Mouse (Mus musculus) heart, adult 2 months (tissue): ENCODE measurements around the gene Tldc2. TPM values are rescaled to one million over a fixed set of nuclear protein-coding genes. Genes with fewer than 3 reads are reported as not detected.
A peak's percentile ranks its signal among the peaks of the same experiment; 100 is the strongest.

ENCODE experiments used
- DNase-seq, 2 experiments: peaks; one replicate each; pipeline ENCODE4 v3.0.0; 2021
- H3K27ac ChIP-seq: fragments of 200-600 bp; 2 replicates; pipeline ENCODE4 v1.8.1; 2022
- H3K27me3 ChIP-seq: fragments of 200-500 bp; 2 replicates; pipeline ENCODE4 v1.6.1; 2012; ENCODE audit warnings: mild to moderate bottlenecking, low read length, inconsistent platforms, mixed read lengths; ENCODE audit not compliant: control insufficient read depth, insufficient read depth
- H3K36me3 ChIP-seq: fragments of 200-500 bp; 2 replicates; pipeline ENCODE4 v1.6.1; 2012; ENCODE audit warnings: low read length, inconsistent platforms; ENCODE audit not compliant: control insufficient read depth, insufficient read depth
- H3K4me1 ChIP-seq: fragments of 200-500 bp; 2 replicates; pipeline ENCODE4 v1.6.1; 2011; ENCODE audit warnings: low read length; ENCODE audit not compliant: control insufficient read depth, insufficient read depth
- H3K4me3 ChIP-seq: fragments of 200-600 bp; 2 replicates; pipeline ENCODE4 v1.8.1; 2022
- H3K79me2 ChIP-seq: fragments of 200-500 bp; replicated peaks from 2 replicates; pipeline ENCODE4 v1.6.1; 2012; ENCODE audit warnings: mild to moderate bottlenecking, inconsistent platforms, low read length, moderate library complexity, mixed read lengths; ENCODE audit not compliant: control insufficient read depth, insufficient read depth
- H3K9ac ChIP-seq: fragments of 200-500 bp; 2 replicates; pipeline ENCODE4 v1.6.1; 2012; ENCODE audit warnings: low read depth, mild to moderate bottlenecking, control low read depth, inconsistent platforms, low read length, mixed read lengths
- CTCF ChIP-seq: fragments of 200-600 bp; IDR thresholded peaks from 2 replicates; pipeline ENCODE4 v1.8.1; 2022; ENCODE audit warnings: antibody characterized with exemption, mild to moderate bottlenecking, moderate library complexity
- EP300 ChIP-seq: fragments of 200-500 bp; IDR thresholded peaks from 2 replicates; pipeline ENCODE4 v1.6.1; 2011; ENCODE audit warnings: low read depth, low read length, control low read depth; ENCODE audit not compliant: insufficient read depth
- POLR2A ChIP-seq: fragments of 200-500 bp; IDR thresholded peaks from 2 replicates; pipeline ENCODE4 v1.6.1; 2011; ENCODE audit warnings: mild to moderate bottlenecking, low read depth, low read length, control low read depth; ENCODE audit not compliant: insufficient read depth
- WGBS: fragments of 180-500 bp; shearing (Covaris S2); methylation state at CpG from one replicate; pipeline ENCODE4 v1.1.7; 2018; 5-methylcytosine and 5-hydroxymethylcytosine counted together
- intact Hi-C: fragments of 180-260 bp; cut with DNase I; formaldehyde crosslinking; loops from one replicate; pipeline ENCODE4 v1.15.1; 2025
- polyA plus RNA-seq: library from polyadenylated mRNA; depleted of rRNA; stranded (reverse); fragments of >200 nt; gene quantifications from 2 replicates; pipeline ENCODE4 v1.2.3, GENCODE M21; 2012
- total RNA-seq, 2 experiments: library from RNA; stranded (reverse); gene quantifications; 2 replicates each; pipeline ENCODE4 v1.2.3; 2021

Gene Tldc2
- total and polyA plus RNA-seq, 3 experiments, result not detected

DNA sequence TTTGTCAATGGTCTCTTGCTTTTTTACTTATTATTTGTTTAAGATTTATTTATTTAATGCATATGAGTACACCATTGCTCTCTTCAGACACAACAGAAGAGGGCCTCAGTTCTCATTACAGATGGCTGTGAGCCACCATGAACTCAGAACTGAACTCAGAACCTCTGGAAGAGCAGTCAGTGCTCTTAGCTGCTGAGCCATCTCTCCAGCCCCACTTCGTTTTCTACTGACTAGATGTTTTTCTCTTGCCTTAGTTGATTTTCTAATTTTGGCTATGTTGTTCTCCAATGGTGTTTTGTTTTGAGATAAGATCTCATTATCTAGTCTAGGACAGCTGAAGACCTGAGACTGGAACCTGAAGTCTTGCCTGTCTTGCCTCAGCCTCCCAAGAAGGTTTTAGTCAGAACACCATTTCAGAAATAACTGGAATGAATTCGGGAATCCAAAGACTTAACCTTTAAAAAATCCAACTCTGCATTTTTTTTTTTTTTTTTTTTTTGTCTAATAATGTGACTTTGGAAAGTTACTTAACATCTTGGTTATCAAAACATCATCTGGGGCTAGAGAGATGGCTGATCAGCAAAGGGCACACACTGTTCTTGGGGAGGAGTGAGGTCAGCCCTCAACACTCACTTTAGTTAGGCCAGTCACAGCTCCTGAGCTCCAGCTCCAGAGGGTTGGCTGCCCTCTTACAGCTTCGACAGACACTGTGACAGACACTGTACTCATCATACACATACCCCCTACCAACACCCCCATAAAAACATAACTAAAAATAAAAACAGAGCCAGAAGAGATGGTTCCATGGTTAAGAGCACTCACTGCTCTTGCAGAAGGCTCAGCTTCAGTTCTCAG lies 46.1 kb downstream of the Tldc2 start:
- Histone ChIP-seq H3K27me3 (no peaks in the 10 kb centered on the region), H3K27ac (no peak overlapping the region; the same call in 1 of the 2 replicates), H3K79me2 (no peaks in the 10 kb centered on the region), H3K4me3 (no peak overlapping the region), H3K4me1 (peaks cover 8% of the 10 kb centered on the region), H3K9ac (no peak overlapping the region), H3K36me3 (peaks cover 8% of the 10 kb centered on the region)
- WGBS, result 68% methylated on average over 3 of the region's 3 CpGs
- TF ChIP-seq CTCF (no peak), EP300 (no peak), POLR2A (no peak)
- intact Hi-C loops, result no loop called here
- peak in 1 of 2 experiments; percentile 13 for DNase-seq

DNA sequence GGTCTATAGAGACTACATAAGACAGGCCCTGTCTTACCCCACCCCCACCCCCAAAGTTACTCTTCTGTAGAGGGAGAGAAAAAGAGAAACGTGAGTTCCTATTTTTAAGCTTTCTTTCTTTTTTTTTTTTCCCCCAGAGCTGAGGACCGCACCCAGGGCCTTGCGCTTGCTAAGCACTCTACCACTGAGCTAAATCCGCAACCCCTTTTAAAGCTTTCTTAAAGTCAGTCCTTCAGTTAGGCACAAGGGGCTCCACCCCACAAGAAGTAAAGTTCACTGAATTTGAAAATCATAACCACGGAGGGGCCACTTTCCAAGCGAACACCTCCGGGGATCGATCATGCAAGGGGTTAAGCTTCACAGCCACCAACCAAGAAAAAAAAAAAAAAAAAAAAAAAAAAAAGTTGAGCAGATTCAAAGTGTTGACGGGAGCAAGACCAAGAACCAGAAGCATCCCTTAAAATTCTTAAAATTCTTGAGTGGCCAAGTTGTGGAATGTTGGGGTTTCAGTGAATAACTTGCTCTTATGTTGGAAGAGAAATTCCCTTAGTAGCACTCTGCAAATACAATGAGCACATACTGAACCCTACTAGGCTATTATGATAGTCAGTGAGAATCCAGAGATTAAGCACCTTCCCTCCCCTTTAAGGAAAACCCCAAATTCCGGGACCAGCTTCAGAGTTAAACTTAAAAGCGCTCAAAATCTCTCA lies 47.1 kb downstream of the Tldc2 start:
- DNase-seq, result no peak
- Histone ChIP-seq H3K27me3 (no peaks in the 10 kb centered on the region), H3K27ac (peak overlapping the region; percentile 93), H3K9ac (peak overlapping the region; percentile 78), H3K36me3 (peaks cover 5% of the 10 kb centered on the region), H3K79me2 (no peaks in the 10 kb centered on the region), H3K4me1 (peaks cover 8% of the 10 kb centered on the region), H3K4me3 (peak overlapping the region; percentile 59)
- TF ChIP-seq EP300 (no peak), POLR2A (no peak), CTCF (no peak)
- 26% methylated on average over 11 of the region's 11 CpGs for WGBS
- intact Hi-C loops, result no loop called here

DNA sequence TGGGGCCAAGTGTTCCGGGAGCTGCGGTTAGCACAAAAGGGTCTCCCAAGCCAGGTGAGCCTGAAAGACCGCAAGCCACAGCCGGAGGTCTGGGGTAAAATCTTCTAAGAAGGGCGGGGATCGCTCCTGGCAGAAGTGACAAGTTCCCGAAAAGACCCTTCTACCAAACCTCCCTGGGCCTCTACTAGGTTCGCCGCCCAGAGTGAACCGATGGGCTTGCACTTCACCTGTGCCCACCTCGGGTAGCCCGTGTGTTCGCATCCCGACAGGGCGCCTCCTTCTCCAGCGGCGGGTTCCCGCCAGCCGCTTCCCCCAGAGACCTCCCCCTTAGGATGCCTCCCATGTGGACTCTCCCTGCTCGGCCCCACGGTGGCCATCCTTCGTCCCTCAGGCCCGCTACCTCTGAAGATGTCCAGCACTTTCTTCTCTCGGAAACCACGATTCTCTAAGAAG lies 47.6 kb downstream of the Tldc2 start:
- no peaks in the 10 kb centered on the region for H3K79me2 ChIP-seq
- peak overlapping the region; percentile 93 for H3K27ac ChIP-seq
- H3K36me3 ChIP-seq, result peaks cover 2% of the 10 kb centered on the region; the same call in 1 of the 2 replicates
- TF ChIP-seq CTCF, result no peak
- TF ChIP-seq POLR2A, result no peak
- no peak for TF ChIP-seq EP300
- intact Hi-C loops, result no loop called here
- peak overlapping the region; percentile 59 for H3K4me3 ChIP-seq
- H3K4me1 ChIP-seq, result peaks cover 8% of the 10 kb centered on the region
- 1% methylated on average over 25 of the region's 25 CpGs for WGBS
- H3K9ac ChIP-seq, result peak overlapping the region; percentile 78
- DNase-seq, result no peak
- no peaks in the 10 kb centered on the region for H3K27me3 ChIP-seq

- Histone ChIP-seq H3K27ac (peak within 1 kb of the TSS; percentile 93), H3K79me2 (no peaks in the 10 kb centered on the region), H3K36me3 (peaks cover 2% of the 10 kb centered on the region; the same call in 1 of the 2 replicates), H3K4me1 (peaks cover 7% of the 10 kb centered on the region), H3K9ac (peak within 1 kb of the TSS; percentile 78), H3K4me3 (peak within 1 kb of the TSS; percentile 59), H3K27me3 (no peaks in the 10 kb centered on the region)
- peak; percentile 96 to 99 for DNase-seq
- intact Hi-C loops, result loop anchor here (5.0 kb wide), 1 partner anchor 67 kb away; the partner anchor contains the start of gene Rbl1
- WGBS, result under 1% methylated on average over 32 of the region's 32 CpGs
- TF ChIP-seq EP300 (0 out of 2 replicates have a peak, but pooled peaks have one; percentile 6), CTCF (peak; percentile 14; the same call in 1 of the 2 replicates), POLR2A (peak; percentile 69)
Observed at GRCm38 (mm10) chr2:157135014-157135413, 48.2 kb downstream of the Tldc2 start, which contains the start of gene Samhd1. Gene Samhd1 (minus strand): TSS chr2:157135265.

GRCm38 (mm10) chr2:157135529-157136120 lies 48.8 kb downstream of the Tldc2 start:
- H3K4me3 ChIP-seq, result peak overlapping the region; percentile 59
- peaks cover 2% of the 10 kb centered on the region; the same call in 1 of the 2 replicates for H3K36me3 ChIP-seq
- no peak for DNase-seq
- H3K9ac ChIP-seq, result peak overlapping the region; percentile 59; the same call in 1 of the 2 replicates
- H3K27ac ChIP-seq, result peak overlapping the region; percentile 93
- no peaks in the 10 kb centered on the region for H3K27me3 ChIP-seq
- WGBS, result 83% methylated on average over 10 of the region's 10 CpGs
- intact Hi-C loops, result loop anchor here (5.0 kb wide), 1 partner anchor 67 kb away; the partner anchor contains the start of gene Rbl1
- H3K79me2 ChIP-seq, result no peaks in the 10 kb centered on the region
- peaks cover 5% of the 10 kb centered on the region for H3K4me1 ChIP-seq
- no peak for TF ChIP-seq CTCF
- no peak for TF ChIP-seq EP300
- TF ChIP-seq POLR2A, result no peak
